Mouse (Mus musculus): ENCODE measurements around the gene Pank3. TPM values are rescaled to one million over a fixed set of nuclear protein-coding genes. Genes with fewer than 3 reads are reported as not detected.
A peak's percentile ranks its signal among the peaks of the same experiment; 100 is the strongest.

The Pank3 gene
- polyA plus RNA-seq, 1 experiment = not detected

- peak; percentile 48; the same call in 1 of the 2 replicates for TF ChIP-seq POLR2A (IDR thresholded peaks at IDR 0.05; ENCODE audit: insufficient read depth, low read depth, low read length)
- TF ChIP-seq CTCF (IDR thresholded peaks at IDR 0.05; ENCODE audit: insufficient read depth, low read depth, low read length) = no peak
Measured at GRCm38 (mm10) chr11:35769746-35770437, 608 bp downstream of the Pank3 start.

GRCm38 (mm10) chr11:35770741-35771504 lies 1.6 kb downstream of the Pank3 start:
- no peak for TF ChIP-seq POLR2A (IDR thresholded peaks at IDR 0.05; ENCODE audit: insufficient read depth, low read depth, low read length)
- TF ChIP-seq CTCF (IDR thresholded peaks at IDR 0.05; ENCODE audit: insufficient read depth, low read depth, low read length) = no peak
- H3K27ac ChIP-seq (ENCODE audit: insufficient read depth, low read depth, low read length) = no peak overlapping the region
- 52% methylated on average over 9 of the region's 9 CpGs for WGBS

More at GRCm38 (mm10) chr11:35769746-35770437, 608 bp downstream of the Pank3 start:
- peak overlapping the region; percentile 62 for H3K27ac ChIP-seq (ENCODE audit: insufficient read depth, low read depth, low read length)
- peak overlapping the region; percentile 65 for H3K4me3 ChIP-seq (ENCODE audit: insufficient read depth, low read depth, low read length)
- under 1% methylated on average over 41 of the region's 41 CpGs for WGBS
- no peaks in the 10 kb centered on the region for H3K4me1 ChIP-seq (ENCODE audit: control insufficient read depth, insufficient read depth, low read length)

DNA sequence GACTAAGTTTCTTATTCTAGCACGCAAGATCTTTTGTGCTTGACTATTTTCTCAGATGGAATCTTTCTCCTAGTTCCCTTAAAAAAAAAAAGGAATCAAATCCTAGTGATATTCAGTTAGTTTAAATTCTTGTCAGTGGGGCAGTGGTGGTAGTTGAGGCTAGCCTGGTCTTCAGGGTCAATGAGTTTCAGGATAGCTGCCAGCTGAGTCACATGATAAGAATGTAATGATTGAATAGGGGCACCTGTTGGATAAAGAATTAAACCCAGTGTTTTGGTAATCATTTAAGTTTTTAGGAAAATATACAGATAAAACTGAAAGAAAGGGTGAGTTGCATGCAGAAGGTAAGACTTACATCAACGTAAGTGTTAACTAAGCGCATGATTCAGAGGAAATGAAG lies 6.3 kb downstream of the Pank3 start:
- H3K27ac ChIP-seq (ENCODE audit: insufficient read depth, low read depth, low read length) = no peak overlapping the region
- 83% methylated on average over 3 of the region's 3 CpGs for WGBS
- no peaks in the 10 kb centered on the region for H3K4me1 ChIP-seq (ENCODE audit: control insufficient read depth, insufficient read depth, low read length)
- TF ChIP-seq CTCF (IDR thresholded peaks at IDR 0.05; ENCODE audit: insufficient read depth, low read depth, low read length) (no peak), POLR2A (IDR thresholded peaks at IDR 0.05; ENCODE audit: insufficient read depth, low read depth, low read length) (no peak)
- no peak overlapping the region for H3K4me3 ChIP-seq (ENCODE audit: insufficient read depth, low read depth, low read length)

More at GRCm38 (mm10) chr11:35770741-35771504, 1.6 kb downstream of the Pank3 start:
- no peak overlapping the region for H3K4me3 ChIP-seq (ENCODE audit: insufficient read depth, low read depth, low read length)
- no peaks in the 10 kb centered on the region for H3K4me1 ChIP-seq (ENCODE audit: control insufficient read depth, insufficient read depth, low read length)

- Histone ChIP-seq H3K27ac (ENCODE audit: insufficient read depth, low read depth, low read length) (no peak overlapping the region), H3K4me1 (ENCODE audit: control insufficient read depth, insufficient read depth, low read length) (no peaks in the 10 kb centered on the region), H3K4me3 (ENCODE audit: insufficient read depth, low read depth, low read length) (no peak overlapping the region)
- 95% methylated on average over 3 of the region's 3 CpGs for WGBS
- TF ChIP-seq POLR2A (IDR thresholded peaks at IDR 0.05; ENCODE audit: insufficient read depth, low read depth, low read length) (no peak), CTCF (IDR thresholded peaks at IDR 0.05; ENCODE audit: insufficient read depth, low read depth, low read length) (no peak)
Measured at GRCm38 (mm10) chr11:35776452-35776851, 7.2 kb downstream of the Pank3 start.

GRCm38 (mm10) chr11:35780336-35780735 lies 11.1 kb downstream of the Pank3 start:
- TF ChIP-seq CTCF (IDR thresholded peaks at IDR 0.05; ENCODE audit: insufficient read depth, low read depth, low read length) = no peak
- TF ChIP-seq POLR2A (IDR thresholded peaks at IDR 0.05; ENCODE audit: insufficient read depth, low read depth, low read length) = no peak
- Histone ChIP-seq H3K4me3 (ENCODE audit: insufficient read depth, low read depth, low read length) (no peak overlapping the region), H3K27ac (ENCODE audit: insufficient read depth, low read depth, low read length) (no peak overlapping the region), H3K4me1 (ENCODE audit: control insufficient read depth, insufficient read depth, low read length) (no peaks in the 10 kb centered on the region)
- 67% methylated on average over 3 of the region's 3 CpGs for WGBS

- WGBS = 95% methylated on average over 3 of the region's 3 CpGs
- no peaks in the 10 kb centered on the region for H3K4me1 ChIP-seq (ENCODE audit: control insufficient read depth, insufficient read depth, low read length)
- no peak overlapping the region for H3K27ac ChIP-seq (ENCODE audit: insufficient read depth, low read depth, low read length)
- no peak for TF ChIP-seq POLR2A (IDR thresholded peaks at IDR 0.05; ENCODE audit: insufficient read depth, low read depth, low read length)
- no peak for TF ChIP-seq CTCF (IDR thresholded peaks at IDR 0.05; ENCODE audit: insufficient read depth, low read depth, low read length)
- H3K4me3 ChIP-seq (ENCODE audit: insufficient read depth, low read depth, low read length) = no peak overlapping the region
Measured at GRCm38 (mm10) chr11:35782444-35782843, 13.2 kb downstream of the Pank3 start.

DNA sequence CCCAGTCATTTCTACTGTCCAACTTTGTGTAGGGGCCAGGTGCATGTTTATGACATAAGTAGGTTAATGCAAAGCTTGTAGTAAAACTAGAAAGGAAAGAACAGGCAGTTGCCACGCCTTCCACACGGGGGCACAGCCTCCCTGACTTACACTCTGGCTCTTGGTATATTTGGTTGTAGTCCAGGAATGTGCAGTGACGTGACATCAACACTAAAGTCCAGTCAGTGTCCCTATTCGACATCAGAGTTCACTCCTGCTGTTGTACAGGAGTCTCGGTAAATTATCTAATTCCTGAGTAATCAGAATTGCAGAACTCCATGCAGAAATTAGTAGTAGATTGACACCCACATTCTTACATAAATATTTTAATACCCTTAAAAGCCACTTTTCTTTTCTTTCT lies 13.8 kb downstream of the Pank3 start:
- TF ChIP-seq POLR2A (IDR thresholded peaks at IDR 0.05; ENCODE audit: insufficient read depth, low read depth, low read length) (no peak), CTCF (IDR thresholded peaks at IDR 0.05; ENCODE audit: insufficient read depth, low read depth, low read length) (no peak)
- 81% methylated on average over 5 of the region's 5 CpGs for WGBS
- Histone ChIP-seq H3K27ac (ENCODE audit: insufficient read depth, low read depth, low read length) (no peak overlapping the region), H3K4me1 (ENCODE audit: control insufficient read depth, insufficient read depth, low read length) (no peaks in the 10 kb centered on the region), H3K4me3 (ENCODE audit: insufficient read depth, low read depth, low read length) (no peak overlapping the region)

DNA sequence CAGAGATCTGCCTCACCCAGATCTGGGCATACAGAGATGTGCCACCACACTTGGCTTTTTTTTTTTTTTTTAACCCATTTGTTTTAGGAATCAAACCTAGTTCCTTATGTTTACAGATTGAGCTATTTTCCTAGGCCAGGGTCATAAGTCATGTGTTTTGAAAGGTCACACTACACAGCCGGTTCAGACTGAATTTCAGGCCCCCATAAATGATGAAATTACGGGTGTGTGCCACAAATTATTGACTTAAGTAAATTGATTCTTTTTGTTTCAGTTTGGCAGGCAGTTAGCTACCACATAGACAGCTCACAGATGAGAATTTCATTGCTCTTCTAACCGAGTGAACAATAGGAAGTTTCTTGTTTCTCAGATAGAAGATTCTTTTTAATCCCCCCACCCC lies 14.7 kb downstream of the Pank3 start:
- no peaks in the 10 kb centered on the region for H3K4me1 ChIP-seq (ENCODE audit: control insufficient read depth, insufficient read depth, low read length)
- no peak overlapping the region for H3K4me3 ChIP-seq (ENCODE audit: insufficient read depth, low read depth, low read length)
- no peak for TF ChIP-seq POLR2A (IDR thresholded peaks at IDR 0.05; ENCODE audit: insufficient read depth, low read depth, low read length)
- no peak for TF ChIP-seq CTCF (IDR thresholded peaks at IDR 0.05; ENCODE audit: insufficient read depth, low read depth, low read length)
- whole genome bisulfite sequencing = 46% methylated on average over 3 of the region's 3 CpGs
- no peak overlapping the region for H3K27ac ChIP-seq (ENCODE audit: insufficient read depth, low read depth, low read length)

- no peak overlapping the region for H3K4me3 ChIP-seq (ENCODE audit: insufficient read depth, low read depth, low read length)
- WGBS = 96% methylated on average over 4 of the region's 4 CpGs
- no peak overlapping the region for H3K27ac ChIP-seq (ENCODE audit: insufficient read depth, low read depth, low read length)
- H3K4me1 ChIP-seq (ENCODE audit: control insufficient read depth, insufficient read depth, low read length) = no peaks in the 10 kb centered on the region
- TF ChIP-seq POLR2A (IDR thresholded peaks at IDR 0.05; ENCODE audit: insufficient read depth, low read depth, low read length) (no peak), CTCF (IDR thresholded peaks at IDR 0.05; ENCODE audit: insufficient read depth, low read depth, low read length) (no peak)
Measured at GRCm38 (mm10) chr11:35784537-35784936, 15.3 kb downstream of the Pank3 start.
